Mouse (Mus musculus) stomach, postnatal 0 days (tissue): ENCODE measurements at regions not wholly inside any gene's neighbourhood (a gene's known extent, or its start where the extent isn't known, plus 50 kb on each side); places are given as distances from the start of the nearest gene placed in this dataset.

ENCODE experiments used
- ATAC-seq: fragments of 200-750 bp; cut with Nextera tagmentation; 2 replicates; pipeline ENCODE4 v1.8.0; 2017; ENCODE audit not compliant: low FRiP score, low TSS enrichment
- DNase-seq: peaks from one replicate; pipeline ENCODE4 v3.0.0-alpha.2; 2016; ENCODE audit warnings: low spot score
- H3K27ac ChIP-seq: fragments of 300-500 bp; sonication (generic); replicated peaks from 2 replicates; pipeline ENCODE4 v1.5.1; 2014; ENCODE audit warnings: mild to moderate bottlenecking, control low read depth
- H3K27me3 ChIP-seq: fragments of 300-500 bp; sonication (generic); 2 replicates; pipeline ENCODE4 v1.6.1; 2014; ENCODE audit warnings: low read length; ENCODE audit not compliant: control insufficient read depth, insufficient read depth
- H3K36me3 ChIP-seq: fragments of 300-500 bp; sonication (generic); 2 replicates; pipeline ENCODE4 v1.6.1; 2014; ENCODE audit warnings: low read length, mixed read lengths; ENCODE audit not compliant: control insufficient read depth, insufficient read depth
- H3K4me1 ChIP-seq: fragments of 300-500 bp; sonication (generic); replicated peaks from 2 replicates; pipeline ENCODE4 v1.6.1; 2014; ENCODE audit warnings: antibody characterized with exemption; ENCODE audit not compliant: control insufficient read depth, insufficient read depth
- H3K4me2 ChIP-seq: fragments of 300-500 bp; sonication (generic); replicated peaks from 2 replicates; pipeline ENCODE4 v1.6.1; 2014; ENCODE audit warnings: low read depth, mild to moderate bottlenecking, control low read depth, moderate library complexity
- H3K4me3 ChIP-seq: fragments of 300-500 bp; sonication (generic); 2 replicates; pipeline ENCODE4 v1.5.1; 2014; ENCODE audit warnings: low read depth, low read length, control low read depth
- H3K9ac ChIP-seq: fragments of 300-500 bp; sonication (generic); 2 replicates; pipeline ENCODE4 v1.6.1; 2014; ENCODE audit warnings: mild to moderate bottlenecking, low read length, control low read depth, mixed read lengths
- H3K9me3 ChIP-seq: fragments of 300-500 bp; sonication (generic); 2 replicates; pipeline ENCODE4 v1.6.1; 2016; ENCODE audit warnings: low read length; ENCODE audit not compliant: control insufficient read depth
- CTCF ChIP-seq: IDR thresholded peaks from 2 replicates; pipeline ENCODE4 v1.5.1; 2016; ENCODE audit warnings: antibody characterized with exemption, low read depth, mild to moderate bottlenecking, moderate library complexity
- EP300 ChIP-seq: optimal IDR thresholded peaks from 2 replicates; pipeline ENCODE3; 2016; ENCODE audit warnings: antibody characterized with exemption
- WGBS: fragments of 180-500 bp; shearing (Covaris S2); extraction: QIAGEN DNeasy Blood & Tissue Kit; methylation state at CpG from one replicate; pipeline ENCODE4 v1.1.7; 2014; 5-methylcytosine and 5-hydroxymethylcytosine counted together

- H3K9me3 ChIP-seq: no peaks in the 10 kb centered on the region
- H3K4me2 ChIP-seq: no peak overlapping the region
- no peak overlapping the region for H3K4me3 ChIP-seq
- 18% methylated on average over 12 of the region's 12 CpGs for WGBS
- ATAC-seq (no peak), DNase-seq (no peak)
- H3K27me3 ChIP-seq: no peaks in the 10 kb centered on the region
- TF ChIP-seq EP300 (no peak), CTCF (no peak)
- H3K9ac ChIP-seq: no peak overlapping the region
- no peaks in the 10 kb centered on the region for H3K36me3 ChIP-seq
- H3K27ac ChIP-seq: no peak overlapping the region
- no peaks in the 10 kb centered on the region for H3K4me1 ChIP-seq
These were observed 55.6 kb downstream of the Evx1 start for GRCm38 (mm10) chr6:52368734-52369412.

GRCm38 (mm10) chr6:52370806-52371360, 57.6 kb downstream of the Evx1 start:
- TF ChIP-seq EP300 (no peak), CTCF (no peak)
- H3K36me3 ChIP-seq: no peaks in the 10 kb centered on the region
- H3K4me1 ChIP-seq: no peaks in the 10 kb centered on the region
- H3K4me2 ChIP-seq: no peak overlapping the region
- no peak overlapping the region for H3K9ac ChIP-seq
- WGBS: 91% methylated on average over 8 of the region's 8 CpGs
- no peaks in the 10 kb centered on the region for H3K9me3 ChIP-seq
- no peak overlapping the region for H3K4me3 ChIP-seq
- no peaks in the 10 kb centered on the region for H3K27me3 ChIP-seq
- no peak overlapping the region for H3K27ac ChIP-seq
- ATAC-seq: no peak
- DNase-seq: no peak

GRCm38 (mm10) chr6:52379146-52379545, 65.8 kb downstream of the Evx1 start:
- Histone ChIP-seq H3K9ac (no peak overlapping the region), H3K4me1 (no peaks in the 10 kb centered on the region), H3K36me3 (no peaks in the 10 kb centered on the region), H3K27me3 (no peaks in the 10 kb centered on the region), H3K27ac (no peak overlapping the region), H3K4me3 (no peak overlapping the region), H3K9me3 (0 out of 2 replicates have a peak, but pooled peaks cover 3% of the 10 kb centered on the region), H3K4me2 (no peak overlapping the region)
- 42% methylated on average over 3 of the region's 3 CpGs for WGBS
- no peak for ATAC-seq
- TF ChIP-seq EP300 (no peak), CTCF (no peak)
- no peak for DNase-seq

- H3K27ac ChIP-seq: no peak overlapping the region
These were observed 66.3 kb downstream of the Evx1 start for GRCm38 (mm10) chr6:52379588-52379987.

GRCm38 (mm10) chr6:52385044-52385443, 71.7 kb downstream of the Evx1 start:
- no peak overlapping the region for H3K4me2 ChIP-seq
- TF ChIP-seq EP300: no peak
- TF ChIP-seq CTCF: no peak
- DNase-seq (no peak), ATAC-seq (no peak)
- H3K4me3 ChIP-seq: no peak overlapping the region
- 0 out of 2 replicates have a peak, but pooled peaks cover 3% of the 10 kb centered on the region for H3K9me3 ChIP-seq
- H3K27ac ChIP-seq: no peak overlapping the region
- no peaks in the 10 kb centered on the region for H3K27me3 ChIP-seq
- WGBS: 90% methylated on average over 2 of the region's 2 CpGs
- H3K9ac ChIP-seq: no peak overlapping the region
- H3K36me3 ChIP-seq: no peaks in the 10 kb centered on the region
- H3K4me1 ChIP-seq: no peaks in the 10 kb centered on the region

More at GRCm38 (mm10) chr6:52379588-52379987, 66.3 kb downstream of the Evx1 start:
- ATAC-seq: no peak
- Histone ChIP-seq H3K4me3 (no peak overlapping the region), H3K36me3 (no peaks in the 10 kb centered on the region), H3K9me3 (0 out of 2 replicates have a peak, but pooled peaks cover 3% of the 10 kb centered on the region), H3K4me2 (no peak overlapping the region), H3K27me3 (no peaks in the 10 kb centered on the region), H3K4me1 (no peaks in the 10 kb centered on the region), H3K9ac (no peak overlapping the region)
- no peak for DNase-seq
- 23% methylated on average over 5 of the region's 5 CpGs for WGBS
- TF ChIP-seq EP300: no peak
- no peak for TF ChIP-seq CTCF

- TF ChIP-seq CTCF (no peak), EP300 (no peak)
- no peaks in the 10 kb centered on the region for H3K36me3 ChIP-seq
- DNase-seq (no peak), ATAC-seq (no peak)
- no peak overlapping the region for H3K27ac ChIP-seq
- no peak overlapping the region for H3K4me3 ChIP-seq
- no peaks in the 10 kb centered on the region for H3K9me3 ChIP-seq
- H3K27me3 ChIP-seq: no peaks in the 10 kb centered on the region
- WGBS: 59% methylated on average over 5 of the region's 5 CpGs
- H3K9ac ChIP-seq: no peak overlapping the region
- no peaks in the 10 kb centered on the region for H3K4me1 ChIP-seq
- H3K4me2 ChIP-seq: no peak overlapping the region
These were observed 88.1 kb downstream of the Evx1 start for GRCm38 (mm10) chr6:52401404-52401803.
